Mouse (Mus musculus) limb, embryonic 12.5 days (tissue): ENCODE measurements around the gene Ampd2. TPM values are rescaled to one million over a fixed set of nuclear protein-coding genes. Genes with fewer than 3 reads are reported as not detected.

Source experiments
- ATAC-seq: fragments of 200-750 bp; cut with Nextera tagmentation; 2 replicates; pipeline ENCODE4 v1.8.0; 2017; ENCODE audit warnings: low read depth, moderate TSS enrichment; ENCODE audit not compliant: insufficient number of reproducible peaks, insufficient read depth, low FRiP score, low TSS enrichment
- H3K27ac ChIP-seq: fragments of 300-500 bp; sonication (generic); 2 replicates; pipeline ENCODE4 v1.5.1; 2016; ENCODE audit warnings: mild to moderate bottlenecking, moderate library complexity
- H3K27me3 ChIP-seq: fragments of 300-500 bp; sonication (generic); 2 replicates; pipeline ENCODE4 v1.6.1; 2016; ENCODE audit warnings: mild to moderate bottlenecking, moderate library complexity
- H3K36me3 ChIP-seq: fragments of 300-500 bp; sonication (generic); 2 replicates; pipeline ENCODE4 v1.6.1; 2016; ENCODE audit warnings: mild to moderate bottlenecking, moderate library complexity
- H3K4me1 ChIP-seq: fragments of 300-500 bp; sonication (generic); replicated peaks from 2 replicates; pipeline ENCODE4 v1.6.1; 2016
- H3K4me2 ChIP-seq: fragments of 300-500 bp; sonication (generic); 2 replicates; pipeline ENCODE4 v1.6.1; 2016; ENCODE audit warnings: mild to moderate bottlenecking, moderate library complexity
- H3K4me3 ChIP-seq: fragments of 300-500 bp; sonication (generic); replicated peaks from 2 replicates; pipeline ENCODE4 v1.5.1; 2016; ENCODE audit warnings: mild to moderate bottlenecking
- H3K9ac ChIP-seq: fragments of 300-500 bp; sonication (generic); replicated peaks from 2 replicates; pipeline ENCODE4 v1.6.1; 2016; ENCODE audit warnings: mild to moderate bottlenecking, moderate library complexity
- H3K9me3 ChIP-seq: fragments of 300-500 bp; sonication (generic); 2 replicates; pipeline ENCODE4 v1.6.1; 2016; ENCODE audit warnings: mild to moderate bottlenecking, moderate library complexity
- whole genome bisulfite sequencing: fragments of 180-500 bp; shearing (Covaris S2); methylation state at CpG from one replicate; pipeline ENCODE4 v1.1.7; 2016; 5-methylcytosine and 5-hydroxymethylcytosine counted together
- polyA plus RNA-seq: library from polyadenylated mRNA; unstranded; fragments of >200 nt; fragmentation: Nextera tagmentation; extraction: Ambion mirVana; gene quantifications from 2 replicates; pipeline ENCODE4 v1.2.1, GENCODE M21; 2016

The Ampd2 gene
- polyA plus RNA-seq, 1 experiment from 2014 or later, result 51.7 TPM

DNA sequence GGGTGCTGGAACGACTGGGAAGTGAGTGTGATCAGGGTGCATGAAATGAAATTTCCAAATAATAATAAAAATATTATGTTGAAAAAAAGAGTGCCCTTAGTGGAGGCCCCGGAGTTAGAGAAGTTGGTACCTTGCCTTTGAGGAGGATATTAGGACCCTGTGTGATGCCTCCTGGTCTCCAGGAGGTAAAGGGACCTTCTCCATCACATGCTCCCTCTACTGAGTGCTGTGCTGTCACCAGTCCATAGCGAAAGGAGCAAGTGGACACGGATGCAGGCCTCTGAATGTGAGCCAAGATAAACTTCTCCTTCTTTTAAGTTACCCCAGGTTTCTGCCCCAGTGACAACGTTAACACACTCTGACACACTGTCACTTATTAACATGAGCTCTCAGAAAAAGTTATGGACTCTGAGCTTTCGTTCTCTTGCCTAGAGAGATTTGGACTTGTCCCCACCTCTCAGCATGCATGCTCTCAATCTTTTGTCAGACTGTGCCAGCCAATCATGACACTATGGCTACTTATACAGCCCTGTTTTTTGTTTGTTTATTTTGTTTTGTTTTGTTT lies 19.0 kb downstream of the Ampd2 start:
- no peak overlapping the region for H3K4me3 ChIP-seq
- H3K36me3 ChIP-seq, result peaks cover 4% of the 10 kb centered on the region; the same call in 1 of the 2 replicates
- H3K4me1 ChIP-seq, result 0 out of 2 replicates have a peak, but pooled peaks cover 3% of the 10 kb centered on the region
- H3K27me3 ChIP-seq, result no peaks in the 10 kb centered on the region
- ATAC-seq, result no peak
- 82% methylated on average over 5 of the region's 6 CpGs for WGBS
- H3K27ac ChIP-seq, result no peak overlapping the region
- no peak overlapping the region for H3K9ac ChIP-seq
- H3K4me2 ChIP-seq, result no peak overlapping the region
- no peaks in the 10 kb centered on the region for H3K9me3 ChIP-seq

DNA sequence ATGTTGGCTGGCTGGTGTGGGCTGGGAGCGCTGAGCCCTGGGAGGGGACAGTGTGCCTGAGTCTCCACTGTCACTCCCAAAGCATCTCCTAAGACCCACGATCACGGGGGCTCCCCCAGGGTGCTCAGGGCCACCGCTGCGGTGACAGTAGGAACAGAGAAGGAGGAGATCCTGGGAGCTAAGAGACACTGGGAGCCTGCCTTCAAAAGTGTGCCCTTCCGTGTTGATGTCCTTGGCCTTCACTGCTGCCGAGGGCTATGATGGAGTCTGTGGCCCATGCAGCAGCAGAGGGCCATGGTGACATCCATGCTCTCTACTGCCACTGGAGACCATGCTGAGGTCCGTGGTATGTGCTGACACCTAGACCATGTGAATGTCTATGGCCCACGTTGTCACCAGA lies 20.9 kb downstream of the Ampd2 start:
- no peak overlapping the region; the same call in 1 of the 2 replicates for H3K9ac ChIP-seq
- no peak overlapping the region for H3K27ac ChIP-seq
- ATAC-seq, result no peak
- WGBS, result 80% methylated on average over 9 of the region's 9 CpGs
- no peak overlapping the region for H3K4me2 ChIP-seq
- no peaks in the 10 kb centered on the region for H3K27me3 ChIP-seq
- no peaks in the 10 kb centered on the region for H3K36me3 ChIP-seq
- H3K4me3 ChIP-seq, result no peak overlapping the region
- H3K9me3 ChIP-seq, result no peaks in the 10 kb centered on the region
- H3K4me1 ChIP-seq, result peaks cover 3% of the 10 kb centered on the region; the same call in 1 of the 2 replicates

DNA sequence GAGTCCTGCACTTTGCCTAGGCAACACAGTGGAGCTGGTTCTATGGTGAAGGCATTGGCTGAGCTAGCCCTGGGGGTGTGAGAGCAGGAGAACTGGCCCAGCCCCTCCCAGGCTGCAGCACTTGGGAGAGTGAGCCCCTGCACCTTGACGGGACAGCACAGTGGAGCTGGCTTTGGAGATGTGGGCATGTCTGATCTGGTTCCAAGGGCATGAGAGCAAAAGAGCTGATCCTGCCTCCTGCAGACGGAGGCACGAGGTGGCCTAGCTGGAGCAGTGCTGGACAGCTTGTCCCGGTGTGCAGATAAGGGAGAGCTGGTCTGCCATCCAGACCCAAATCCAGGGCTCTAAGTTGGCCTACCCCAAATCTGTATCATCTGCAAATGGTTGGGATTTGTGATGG lies 21.8 kb downstream of the Ampd2 start:
- Histone ChIP-seq H3K4me2 (no peak overlapping the region), H3K4me3 (no peak overlapping the region), H3K4me1 (peaks cover 3% of the 10 kb centered on the region; the same call in 1 of the 2 replicates), H3K9me3 (no peaks in the 10 kb centered on the region), H3K27me3 (no peaks in the 10 kb centered on the region), H3K9ac (peak overlapping the region; percentile 27; the same call in 1 of the 2 replicates), H3K27ac (no peak overlapping the region), H3K36me3 (no peaks in the 10 kb centered on the region)
- WGBS, result 67% methylated on average over 4 of the region's 4 CpGs
- ATAC-seq, result no peak

DNA sequence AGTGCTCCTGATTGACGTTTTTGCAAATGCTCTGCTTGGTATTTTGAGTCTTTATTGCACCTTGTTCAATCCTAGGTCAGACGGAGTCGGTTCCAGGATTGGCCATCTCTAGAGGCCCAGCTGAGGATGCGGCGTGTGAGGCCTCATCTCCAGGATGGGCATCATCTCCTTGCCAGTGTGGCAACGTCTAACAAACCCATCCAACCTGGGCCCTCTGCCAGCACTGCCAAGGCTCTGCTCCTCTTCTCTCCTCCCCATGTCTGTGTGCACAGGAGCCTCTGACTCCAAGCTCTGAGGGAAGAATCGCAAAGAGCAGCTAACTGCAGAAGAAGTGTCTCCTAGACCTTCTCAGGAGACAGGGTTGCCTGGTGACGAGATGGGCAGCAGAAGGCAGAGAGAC lies 23.8 kb downstream of the Ampd2 start:
- Histone ChIP-seq H3K9me3 (no peaks in the 10 kb centered on the region), H3K27me3 (no peaks in the 10 kb centered on the region), H3K4me1 (no peaks in the 10 kb centered on the region; the same call in 1 of the 2 replicates), H3K9ac (no peak overlapping the region), H3K4me3 (no peak overlapping the region), H3K27ac (no peak overlapping the region), H3K36me3 (no peaks in the 10 kb centered on the region), H3K4me2 (no peak overlapping the region)
- WGBS, result 81% methylated on average over 8 of the region's 8 CpGs
- ATAC-seq, result no peak

DNA sequence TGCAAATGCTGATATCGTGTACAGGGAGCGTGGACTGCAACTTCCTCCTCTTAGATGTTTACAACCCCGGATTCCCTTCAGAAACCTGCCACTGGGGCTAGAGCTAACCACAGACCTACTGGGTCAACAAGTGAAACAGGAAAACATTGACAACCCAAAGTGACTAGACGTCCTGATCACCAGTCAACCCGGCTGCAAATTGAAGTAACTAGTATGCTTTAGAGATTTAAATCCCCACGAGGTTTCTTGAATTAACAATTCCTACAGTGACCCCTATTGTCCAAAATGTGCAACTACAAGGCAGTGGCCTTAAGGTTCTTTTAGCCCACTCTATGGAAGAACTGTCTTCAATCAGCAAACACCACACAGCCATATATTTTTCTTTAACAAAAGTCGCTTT lies 25.0 kb downstream of the Ampd2 start:
- H3K4me3 ChIP-seq, result no peak overlapping the region
- no peak overlapping the region for H3K27ac ChIP-seq
- no peaks in the 10 kb centered on the region; the same call in 1 of the 2 replicates for H3K4me1 ChIP-seq
- no peaks in the 10 kb centered on the region for H3K27me3 ChIP-seq
- H3K4me2 ChIP-seq, result peak overlapping the region; percentile 40; the same call in 1 of the 2 replicates
- no peak for ATAC-seq
- no peak overlapping the region for H3K9ac ChIP-seq
- H3K9me3 ChIP-seq, result no peaks in the 10 kb centered on the region
- 19% methylated on average over 7 of the region's 7 CpGs for WGBS
- no peaks in the 10 kb centered on the region for H3K36me3 ChIP-seq

DNA sequence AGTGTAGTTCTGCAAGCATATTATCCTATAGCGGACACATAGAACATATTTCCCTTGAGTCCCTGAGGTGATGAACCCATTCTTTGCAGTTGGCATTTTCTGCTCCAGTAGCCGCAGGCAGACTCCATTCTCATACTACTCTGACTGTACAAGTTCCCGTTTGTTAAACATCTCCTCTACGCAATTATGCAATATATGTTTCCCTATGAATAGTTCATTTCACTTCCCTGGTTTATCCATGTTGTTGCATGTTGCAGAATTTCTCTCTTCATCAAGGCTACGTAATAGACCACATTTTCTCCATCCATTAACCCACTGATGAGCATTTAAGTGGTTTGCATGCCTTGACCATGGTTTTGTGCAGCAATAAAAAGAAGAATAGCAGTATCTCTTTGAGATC lies 36.0 kb downstream of the Ampd2 start:
- Histone ChIP-seq H3K9ac (no peak overlapping the region), H3K27me3 (no peaks in the 10 kb centered on the region), H3K27ac (no peak overlapping the region), H3K9me3 (no peaks in the 10 kb centered on the region), H3K4me1 (peaks cover 3% of the 10 kb centered on the region; the same call in 1 of the 2 replicates), H3K36me3 (no peaks in the 10 kb centered on the region), H3K4me3 (no peak overlapping the region), H3K4me2 (no peak overlapping the region)
- 90% methylated on average over 5 of the region's 5 CpGs for WGBS
- no peak for ATAC-seq

DNA sequence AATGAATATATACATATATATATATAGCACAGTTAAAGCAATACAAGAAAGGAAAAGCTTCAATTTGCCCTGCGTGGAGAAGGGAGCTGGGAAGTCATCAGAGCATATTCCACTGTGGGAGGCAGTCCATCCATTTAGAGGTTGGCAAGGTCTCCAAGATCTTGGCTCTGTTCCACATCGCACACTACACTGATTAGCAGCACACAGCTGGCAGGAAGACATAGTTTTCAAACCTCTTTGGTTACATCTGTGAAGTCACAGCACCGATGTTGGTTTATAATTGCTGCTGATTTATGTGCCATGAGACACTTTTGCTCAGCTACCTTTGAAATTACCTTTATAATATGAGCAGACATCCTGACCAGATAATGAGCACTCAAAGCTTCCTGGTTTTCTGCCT lies 38.1 kb downstream of the Ampd2 start:
- H3K4me3 ChIP-seq, result no peak overlapping the region
- H3K9ac ChIP-seq, result no peak overlapping the region
- H3K9me3 ChIP-seq, result no peaks in the 10 kb centered on the region
- no peak for ATAC-seq
- H3K27me3 ChIP-seq, result no peaks in the 10 kb centered on the region
- no peak overlapping the region for H3K4me2 ChIP-seq
- 61% methylated on average over 3 of the region's 3 CpGs for WGBS
- H3K36me3 ChIP-seq, result no peaks in the 10 kb centered on the region
- H3K4me1 ChIP-seq, result peaks cover 8% of the 10 kb centered on the region
- no peak overlapping the region for H3K27ac ChIP-seq

DNA sequence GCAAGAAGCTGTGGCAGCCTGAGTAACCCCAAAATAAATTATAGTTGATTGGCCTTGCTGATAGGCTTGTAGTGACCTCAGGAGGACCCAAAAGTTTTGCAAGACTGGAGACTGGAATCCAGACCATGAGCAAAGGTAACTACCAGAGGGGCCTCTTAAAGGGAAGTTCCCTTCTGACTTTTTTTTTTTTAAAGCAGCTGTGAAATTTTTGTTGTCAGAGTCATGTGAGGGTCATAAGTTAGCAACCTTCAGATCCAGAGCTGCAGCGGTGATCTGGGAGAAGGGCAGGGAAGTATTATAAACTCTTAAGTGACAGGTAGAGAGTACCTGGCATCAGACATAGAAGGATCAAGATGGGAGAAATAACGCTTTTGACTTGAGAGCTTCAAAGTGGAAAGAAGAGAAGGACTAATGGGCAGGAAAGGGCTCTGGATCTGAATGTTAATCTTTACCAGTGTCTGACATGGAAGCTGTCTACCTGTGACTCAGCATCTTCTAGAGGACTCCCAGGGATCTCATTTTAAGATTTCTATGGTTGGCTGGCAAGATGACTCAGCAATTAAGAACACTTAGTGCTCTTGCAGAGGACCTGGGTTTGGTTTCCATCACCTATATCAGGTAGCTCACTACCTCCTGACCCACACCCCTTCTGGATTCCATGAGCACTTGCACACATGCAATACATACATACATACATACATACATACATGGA lies 39.4 kb downstream of the Ampd2 start:
- no peak for ATAC-seq

DNA sequence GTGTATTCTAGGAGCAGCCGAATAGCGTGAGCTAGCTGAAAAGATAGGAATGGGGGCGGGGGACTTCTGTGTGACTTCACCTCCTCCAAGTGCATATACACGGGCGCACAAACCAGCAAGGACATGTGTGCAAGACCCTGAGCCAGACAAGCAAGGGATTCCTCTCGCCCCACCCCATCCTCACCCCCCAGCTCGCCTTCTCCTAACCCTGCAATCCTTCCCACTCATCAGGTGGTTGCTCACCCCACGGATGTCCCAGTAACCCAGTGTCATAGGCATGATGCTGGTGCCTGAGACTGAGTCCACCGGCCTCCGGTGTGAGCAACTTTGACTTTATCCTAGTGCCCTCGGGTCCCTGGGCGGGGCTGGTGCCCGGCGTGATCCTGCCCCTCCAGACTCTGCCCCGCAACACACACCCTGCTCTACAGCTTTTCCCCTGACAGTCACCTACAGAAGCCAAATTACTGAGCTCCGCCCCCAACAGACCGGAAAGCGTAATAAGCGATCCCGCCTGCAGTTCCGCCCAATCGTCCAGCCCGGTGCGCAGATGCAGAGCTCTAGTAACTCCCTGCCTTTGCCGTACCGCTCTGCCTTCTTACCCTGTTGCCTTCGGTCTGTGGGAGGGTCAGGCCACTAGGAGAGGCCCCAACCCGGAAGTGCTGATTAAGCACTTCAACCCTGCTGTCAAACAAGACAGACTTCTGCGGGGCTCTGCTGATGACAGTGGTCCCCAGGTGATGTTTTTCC lies 41.9 kb downstream of the Ampd2 start, which contains the start of gene Gstm4:
Gene Gstm4 (minus strand): TSS at position 501 of the 747 bp plus-strand sequence.
- H3K27ac ChIP-seq, result peak within 1 kb of the TSS; percentile 36; the same call in 1 of the 2 replicates
- H3K36me3 ChIP-seq, result no peaks in the 10 kb centered on the region
- peak within 1 kb of the TSS; percentile 44 for H3K4me3 ChIP-seq
- ATAC-seq, result peak; percentile 87
- no peaks in the 10 kb centered on the region for H3K9me3 ChIP-seq
- H3K9ac ChIP-seq, result peak within 1 kb of the TSS; percentile 57
- WGBS, result 6% methylated on average over 29 of the region's 29 CpGs
- peak within 1 kb of the TSS; percentile 80 for H3K4me2 ChIP-seq
- no peaks in the 10 kb centered on the region for H3K27me3 ChIP-seq
- peaks cover 5% of the 10 kb centered on the region for H3K4me1 ChIP-seq

More for the DNA sequence above, 39.4 kb downstream of the Ampd2 start:
- H3K9ac ChIP-seq, result no peak overlapping the region
- H3K27me3 ChIP-seq, result no peaks in the 10 kb centered on the region
- H3K9me3 ChIP-seq, result no peaks in the 10 kb centered on the region
- peaks cover 7% of the 10 kb centered on the region for H3K4me1 ChIP-seq
- WGBS, result 88% methylated on average over 2 of the region's 2 CpGs
- no peak overlapping the region for H3K27ac ChIP-seq
- H3K36me3 ChIP-seq, result no peaks in the 10 kb centered on the region
- H3K4me2 ChIP-seq, result no peak overlapping the region
- H3K4me3 ChIP-seq, result no peak overlapping the region

DNA sequence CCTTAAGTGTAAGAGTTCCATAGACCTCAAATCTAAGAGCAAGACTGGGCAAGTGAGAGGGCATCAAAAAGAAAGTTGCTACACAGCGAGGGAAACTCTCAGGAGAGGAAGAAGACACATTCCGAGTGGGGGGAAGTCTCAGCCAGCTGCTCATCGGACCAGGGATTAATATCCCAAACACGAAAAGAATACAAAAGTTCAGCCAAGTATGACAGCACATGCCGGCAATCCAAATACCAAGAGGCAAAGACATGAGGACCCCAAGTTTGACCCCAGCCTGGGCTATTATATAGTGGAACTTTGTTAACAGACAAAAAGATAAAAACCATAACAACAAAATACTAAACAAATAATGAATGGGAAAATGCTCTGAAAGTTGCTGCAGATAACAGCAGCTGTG lies 53.3 kb downstream of the Ampd2 start:
- H3K9ac ChIP-seq, result no peak overlapping the region
- H3K27me3 ChIP-seq, result no peaks in the 10 kb centered on the region
- ATAC-seq, result no peak
- H3K9me3 ChIP-seq, result no peaks in the 10 kb centered on the region
- H3K36me3 ChIP-seq, result no peaks in the 10 kb centered on the region
- no peak overlapping the region for H3K27ac ChIP-seq
- H3K4me2 ChIP-seq, result no peak overlapping the region
- WGBS, result 86% methylated on average over 5 of the region's 5 CpGs
- no peak overlapping the region for H3K4me3 ChIP-seq
- H3K4me1 ChIP-seq, result no peaks in the 10 kb centered on the region

DNA sequence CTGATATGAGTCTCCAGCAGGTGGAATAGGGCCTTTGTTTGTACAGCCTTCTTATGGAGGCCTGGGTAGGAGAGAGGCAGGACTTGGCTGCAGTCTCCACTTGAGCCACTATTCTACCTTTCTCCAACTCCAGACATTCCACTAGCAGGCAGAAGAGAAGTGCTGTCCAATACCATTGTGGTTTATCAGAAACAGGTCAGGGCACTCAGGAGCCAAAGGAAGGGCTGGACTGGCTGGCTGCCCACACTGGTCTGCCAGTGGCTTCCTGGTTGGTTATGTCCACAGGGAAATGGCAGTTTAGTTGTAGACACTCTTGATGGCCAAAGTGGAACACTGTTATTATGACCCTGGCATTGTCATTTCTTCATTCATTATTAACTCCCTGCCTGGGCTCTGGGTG lies 54.3 kb downstream of the Ampd2 start:
- Histone ChIP-seq H3K36me3 (no peaks in the 10 kb centered on the region), H3K27me3 (no peaks in the 10 kb centered on the region), H3K9me3 (no peaks in the 10 kb centered on the region), H3K4me3 (no peak overlapping the region), H3K4me2 (no peak overlapping the region), H3K4me1 (no peaks in the 10 kb centered on the region), H3K27ac (no peak overlapping the region), H3K9ac (no peak overlapping the region)
- no peak for ATAC-seq
